Mouse (Mus musculus): ENCODE measurements around the gene Erbb4.

DNA sequence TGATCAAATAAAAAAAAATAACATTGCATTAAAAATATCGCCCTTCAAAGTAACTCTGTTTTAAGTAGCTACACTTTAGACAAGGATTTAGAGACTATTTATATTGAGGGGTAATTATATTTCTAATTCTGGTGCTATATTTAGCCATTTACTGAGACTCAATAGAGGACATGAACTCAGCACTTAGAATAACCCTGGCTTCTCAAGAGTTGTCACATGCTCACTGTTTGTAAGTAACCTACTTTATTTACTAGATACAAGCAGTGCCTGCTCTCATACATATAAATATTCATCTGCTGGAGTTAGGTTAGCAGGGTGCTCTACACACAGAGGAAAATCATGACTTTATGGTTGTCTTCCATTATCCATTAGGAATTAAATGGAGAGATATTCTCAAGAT, 604.0 kb downstream of the Erbb4 start:
- TF ChIP-seq POLR2A (IDR thresholded peaks at IDR 0.05; ENCODE audit: borderline replicate concordance, low read depth, low read length) = no peak
- no peak for TF ChIP-seq CTCF (IDR thresholded peaks at IDR 0.05; ENCODE audit: low read depth, low read length)
